Mouse (Mus musculus): ENCODE results near the gene Wnk4.
"Not testable (repeated sequence)": the region's sequence is repeated elsewhere in the genome, so short reads cannot be mapped to it uniquely, and the experiment has no call there.

Wnk4 gene

DNA sequence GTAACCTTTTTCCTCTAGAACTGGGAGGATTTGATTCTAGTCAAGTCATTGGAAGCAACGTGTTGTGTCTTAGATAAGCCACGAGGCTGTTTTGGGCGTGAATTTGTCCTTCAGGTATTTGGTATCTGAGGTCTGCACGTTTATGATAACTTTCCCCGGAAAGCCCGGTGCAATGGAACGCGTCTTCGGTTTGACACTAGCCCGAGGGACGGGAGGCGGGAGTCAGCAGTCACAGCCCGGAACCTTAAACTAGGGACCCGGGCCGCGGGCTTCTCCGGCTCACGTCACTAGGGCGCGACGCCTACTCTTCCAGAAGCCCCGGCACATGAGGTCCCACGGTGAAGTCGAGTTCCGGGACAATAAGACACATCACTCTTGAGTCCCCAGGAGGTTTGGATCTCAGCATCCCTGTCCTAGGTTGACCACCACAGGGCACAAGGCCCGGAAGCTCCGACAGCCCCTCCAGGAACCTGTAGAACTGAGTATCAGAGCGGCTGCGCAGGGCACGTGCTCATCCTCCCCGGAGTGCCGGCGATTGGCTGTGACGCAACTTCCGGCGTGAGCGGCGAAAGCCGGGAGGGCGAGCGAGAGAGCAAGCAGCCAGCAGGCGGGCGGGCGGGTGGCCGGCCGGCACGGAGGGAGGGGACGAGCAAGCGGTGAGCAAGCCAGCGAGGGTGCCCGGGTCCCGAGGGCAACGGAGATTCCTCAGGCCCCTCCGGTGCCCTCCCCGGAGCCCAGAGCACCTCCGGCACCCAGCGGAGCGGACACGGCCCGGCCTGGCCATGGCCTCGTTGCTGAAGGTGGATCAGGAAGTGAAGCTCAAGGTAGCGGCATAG, 55.5 kb downstream of the Wnk4 start, which contains the start of gene Psme3:
Gene Psme3, plus strand, starts transcription at position 549 of the 836 bp plus-strand sequence.
- DNase-seq (ENCODE audit: low read depth, low spot score) = peak; percentile 91

DNA sequence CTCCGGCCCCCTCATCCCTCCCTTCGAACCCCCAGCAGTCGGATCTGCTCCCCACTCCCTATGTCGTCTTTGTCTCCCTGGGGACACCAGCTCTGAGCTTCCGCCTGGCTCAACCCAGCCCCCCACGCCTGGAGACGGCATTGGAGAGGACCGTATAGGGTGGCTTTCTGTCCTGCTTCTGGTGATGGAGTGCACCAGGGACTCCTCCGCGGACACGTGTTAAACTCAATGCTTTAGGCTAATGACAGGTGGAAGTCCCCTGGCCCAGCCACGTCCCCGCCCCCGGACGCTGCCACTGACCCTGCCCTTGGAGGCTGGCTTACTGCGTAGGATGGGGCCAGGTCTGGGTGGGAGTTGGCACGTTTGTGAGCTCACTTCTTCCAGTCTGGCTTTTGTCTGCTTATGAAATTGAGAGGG, 56.1 kb downstream of the Wnk4 start:
- peak; percentile 52 for DNase-seq (ENCODE audit: low read depth, low spot score)

DNA sequence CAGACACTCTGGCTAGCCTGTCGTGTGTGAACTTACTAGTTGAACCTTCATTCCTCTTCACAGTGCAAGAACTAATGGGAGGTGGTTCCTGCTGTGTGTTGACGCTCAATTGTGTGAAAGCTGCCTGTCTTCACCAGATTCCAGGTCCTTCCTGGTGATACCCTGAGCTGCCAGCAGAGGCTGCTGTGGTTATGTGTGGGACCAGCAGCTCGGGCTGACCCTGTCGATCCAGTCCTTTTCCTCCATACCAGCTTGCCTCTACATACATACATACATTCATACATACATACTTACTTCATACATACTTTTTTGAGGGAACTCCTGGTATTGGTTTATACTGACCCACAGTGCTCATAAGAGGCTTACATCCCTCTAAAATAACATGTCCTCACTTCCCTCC, 63.2 kb downstream of the Wnk4 start:
- peak; percentile 87 for DNase-seq (ENCODE audit: low read depth, low spot score)

DNA sequence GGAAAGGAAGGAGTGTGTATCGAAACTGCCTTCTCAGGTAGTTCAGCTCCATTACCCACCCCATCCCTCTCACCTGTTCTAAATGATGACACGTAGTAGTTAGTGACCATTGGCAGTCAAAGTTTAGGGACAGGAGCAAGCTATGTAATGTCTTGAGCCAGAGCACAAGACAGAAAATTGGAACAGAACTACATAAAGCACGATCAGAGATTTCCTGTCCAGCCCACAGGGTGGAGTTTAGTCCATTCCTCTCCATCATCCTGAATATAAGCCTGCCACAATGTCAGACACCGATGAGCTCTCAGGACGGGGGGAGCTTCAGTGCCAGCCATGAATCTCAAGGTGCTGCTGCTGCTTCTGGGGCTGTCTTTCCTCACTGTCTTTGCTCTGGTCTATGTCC, 64.4 kb downstream of the Wnk4 start, which contains the start of gene Aoc2:
Gene Aoc2, plus strand, starts transcription at position 301 of the 400 bp plus-strand sequence.
- no peak for DNase-seq (ENCODE audit: low read depth, low spot score)

DNA sequence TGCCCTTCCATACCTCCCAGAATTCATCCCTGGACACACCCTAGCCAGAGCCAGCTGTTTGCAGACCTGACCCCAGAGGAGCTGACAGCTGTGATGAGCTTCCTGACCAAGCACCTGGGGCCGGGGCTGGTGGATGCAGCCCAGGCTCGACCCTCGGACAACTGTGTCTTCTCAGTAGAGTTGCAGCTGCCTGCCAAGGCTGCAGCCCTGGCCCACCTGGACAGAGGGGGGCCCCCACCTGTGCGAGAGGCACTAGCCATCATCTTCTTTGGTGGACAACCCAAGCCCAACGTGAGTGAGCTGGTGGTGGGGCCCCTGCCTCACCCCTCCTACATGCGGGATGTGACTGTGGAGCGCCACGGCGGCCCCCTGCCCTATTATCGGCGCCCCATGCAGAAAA, 64.8 kb downstream of the Wnk4 start:
- not testable (repeated sequence) for DNase-seq (ENCODE audit: low read depth, low spot score)

DNA sequence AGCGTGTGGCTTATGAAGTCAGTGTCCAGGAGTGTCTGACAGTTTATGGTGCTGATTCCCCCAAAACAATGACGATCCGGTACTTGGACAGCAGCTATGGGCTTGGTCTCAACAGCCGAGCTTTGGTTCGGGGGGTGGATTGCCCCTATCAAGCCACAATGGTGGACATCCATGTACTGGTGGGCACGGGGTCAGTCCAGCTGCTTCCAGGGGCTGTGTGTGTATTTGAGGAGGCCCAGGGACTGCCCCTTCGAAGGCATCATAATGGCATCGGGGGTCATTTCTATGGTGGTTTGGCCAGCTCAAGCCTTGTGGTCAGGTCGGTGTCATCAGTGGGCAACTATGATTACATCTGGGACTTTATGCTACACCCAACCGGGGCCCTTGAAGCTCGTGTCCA, 65.8 kb downstream of the Wnk4 start:
- no peak for DNase-seq (ENCODE audit: low read depth, low spot score)
